In the genomic region with DNA sequence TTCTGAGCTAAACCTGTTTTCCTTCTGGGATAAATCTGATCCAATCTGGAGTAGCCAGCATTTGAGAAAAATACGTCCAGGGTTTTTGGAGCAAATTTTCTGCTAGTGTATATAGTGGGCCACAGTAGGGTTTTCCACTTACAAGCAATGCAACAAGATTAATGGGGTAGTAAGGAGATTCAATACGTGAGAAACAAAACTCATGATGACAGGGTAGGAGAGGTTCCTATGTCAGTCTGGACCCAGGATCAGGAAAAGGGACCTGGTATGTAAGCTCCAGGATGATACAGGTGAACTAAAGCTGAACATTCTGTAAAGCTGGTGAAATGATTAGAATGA, we compare ENCODE assay signal across 26 mouse cellular contexts. TPM values are rescaled to one million over a fixed set of nuclear protein-coding genes. Genes with fewer than 3 reads are reported as not detected.
ATAC-seq lines count a peak whose summit lies in the region.
"Not testable (repeated sequence)": the region's sequence is repeated elsewhere in the genome, so short reads cannot be mapped to it uniquely, and the experiment has no call there.
"Had no signal": no experiment of that assay in that cellular context is flagged by ENCODE, and none has a peak within 500 bp of the region (broad histone marks: within the 10 kb centered on the region; RNA-seq: fewer than 3 reads in every experiment).

No protein-coding gene starts in this region.

- ATAC-seq in erythroid progenitor cell, adult 5-6 weeks (replicated peaks; ENCODE audit: low FRiP score, poor library complexity, severe bottlenecking) = 0 out of 2 replicates have a peak, but pooled peaks have one; percentile 17
- ATAC-seq in forebrain, embryonic 16.5 days = peak; percentile 37
- peak; percentile 46 for ATAC-seq in hindbrain, embryonic 12.5 days (ENCODE audit: low FRiP score)
- ATAC-seq in intestine, embryonic 15.5 days = peak; percentile 26; the same call in 1 of the 2 replicates
- ATAC-seq in liver, embryonic 15.5 days (ENCODE audit: insufficient read depth) = 0 out of 2 replicates have a peak, but pooled peaks have one; percentile 5
- ATAC-seq in midbrain, embryonic 16.5 days = peak; percentile 50; the same call in 1 of the 2 replicates
- peak; percentile 53 for ATAC-seq in neural tube, embryonic 14.5 days (ENCODE audit: low read depth)

- no CpG with 5 or more reads among the region's 2 CpGs for WGBS in forebrain, embryonic 16.5 days
- no CpG with 5 or more reads among the region's 2 CpGs for WGBS in hindbrain, embryonic 12.5 days
- WGBS in intestine, embryonic 15.5 days = no CpG with 5 or more reads among the region's 2 CpGs
- no CpG with 5 or more reads among the region's 2 CpGs for WGBS in liver, embryonic 15.5 days (ENCODE audit: insufficient replicate concordance)
- WGBS in midbrain, embryonic 16.5 days = no CpG with 5 or more reads among the region's 2 CpGs
- no CpG with 5 or more reads among the region's 2 CpGs for whole genome bisulfite sequencing in neural tube, embryonic 14.5 days

- H3K27me3 ChIP-seq in forebrain, embryonic 16.5 days (replicated peaks; ENCODE audit: control insufficient read depth, insufficient read depth, low read length); hindbrain, embryonic 12.5 days; intestine, embryonic 15.5 days (replicated peaks); liver, embryonic 15.5 days; midbrain, embryonic 16.5 days (ENCODE audit: control insufficient read depth, insufficient read depth, low read depth, low read length); neural tube, embryonic 14.5 days (ENCODE audit: control insufficient read depth, insufficient read depth, low read length): not testable (repeated sequence)

- H3K4me3 ChIP-seq in forebrain, embryonic 16.5 days (replicated peaks; ENCODE audit: low read length); hindbrain, embryonic 12.5 days; intestine, embryonic 15.5 days (replicated peaks); liver, embryonic 15.5 days (replicated peaks); midbrain, embryonic 16.5 days (ENCODE audit: low read depth, low read length); neural tube, embryonic 14.5 days (ENCODE audit: low read depth, low read length): not testable (repeated sequence)

- H3K9ac ChIP-seq in forebrain, embryonic 16.5 days (replicated peaks; ENCODE audit: low read depth, low read length); hindbrain, embryonic 12.5 days; intestine, embryonic 15.5 days; liver, embryonic 15.5 days; midbrain, embryonic 16.5 days (ENCODE audit: low read depth, low read length); neural tube, embryonic 14.5 days (replicated peaks; ENCODE audit: low read depth, low read length): not testable (repeated sequence)

- H3K27ac ChIP-seq in forebrain, embryonic 16.5 days (ENCODE audit: low read length); hindbrain, embryonic 12.5 days; intestine, embryonic 15.5 days; liver, embryonic 15.5 days (replicated peaks); midbrain, embryonic 16.5 days (ENCODE audit: low read length); neural tube, embryonic 14.5 days (ENCODE audit: low read depth, low read length): not testable (repeated sequence)

- H3K9me3 ChIP-seq in forebrain, embryonic 16.5 days (ENCODE audit: control insufficient read depth, low read length); hindbrain, embryonic 12.5 days (replicated peaks); intestine, embryonic 15.5 days; liver, embryonic 15.5 days (replicated peaks); midbrain, embryonic 16.5 days (replicated peaks; ENCODE audit: control insufficient read depth, low read length, poor library complexity, severe bottlenecking); neural tube, embryonic 14.5 days (ENCODE audit: control insufficient read depth, low read length): not testable (repeated sequence)

- H3K36me3 ChIP-seq in forebrain, embryonic 16.5 days (ENCODE audit: control insufficient read depth, insufficient read depth); hindbrain, embryonic 12.5 days; intestine, embryonic 15.5 days; liver, embryonic 15.5 days (replicated peaks); midbrain, embryonic 16.5 days (ENCODE audit: control insufficient read depth, insufficient read depth, low read length); neural tube, embryonic 14.5 days (ENCODE audit: control insufficient read depth, insufficient read depth, low read length): not testable (repeated sequence)

- H3K4me1 ChIP-seq in forebrain, embryonic 16.5 days (replicated peaks; ENCODE audit: control insufficient read depth, insufficient read depth, low read length); hindbrain, embryonic 12.5 days; intestine, embryonic 15.5 days (replicated peaks); liver, embryonic 15.5 days (replicated peaks); midbrain, embryonic 16.5 days (ENCODE audit: control insufficient read depth, insufficient read depth, low read length); neural tube, embryonic 14.5 days (ENCODE audit: control insufficient read depth, insufficient read depth, low read length): not testable (repeated sequence)

- not testable (repeated sequence) for H3K4me2 ChIP-seq in forebrain, embryonic 16.5 days (ENCODE audit: low read length); hindbrain, embryonic 12.5 days (replicated peaks); intestine, embryonic 15.5 days (replicated peaks); liver, embryonic 15.5 days; midbrain, embryonic 16.5 days (ENCODE audit: low read length); neural tube, embryonic 14.5 days (ENCODE audit: low read depth, low read length)

RNA-seq across cellular contexts. Expression of a gene that starts 0.3 kb away (rescaled TPM):
- 1.3 and 1.4 TPM in 2 replicates for total RNA-seq in erythroid progenitor cell, adult 5-6 weeks (2015; ENCODE audit: low replicate concordance)
- total RNA-seq in erythroid progenitor cell, adult 5-6 weeks (2017; ENCODE audit: low replicate concordance) = 3.3 and 7.2 TPM in 2 replicates
- 29.8 and 31.9 TPM in 2 replicates for polyA plus RNA-seq in forebrain, embryonic 16.5 days (2015; fragmentation: Nextera tagmentation; extraction: Ambion mirVana)
- 20.4 and 21.8 TPM in 2 replicates for polyA plus RNA-seq in hindbrain, embryonic 12.5 days (2016; fragmentation: Nextera tagmentation; extraction: Ambion mirVana)
- polyA plus RNA-seq in intestine, embryonic 15.5 days (2015; fragmentation: Nextera tagmentation; extraction: Ambion mirVana) = 11.7 and 14.0 TPM in 2 replicates
- polyA plus RNA-seq in liver, embryonic 15.5 days (2015; fragmentation: Nextera tagmentation; extraction: Ambion mirVana) = 4.2 and 4.3 TPM in 2 replicates
- polyA plus RNA-seq in midbrain, embryonic 16.5 days (2015; fragmentation: Nextera tagmentation; extraction: Ambion mirVana) = 27.6 and 29.5 TPM in 2 replicates
- polyA plus RNA-seq in neural tube, embryonic 14.5 days (2014; fragmentation: Nextera tagmentation; extraction: Ambion mirVana) = 27.9 and 28.2 TPM in 2 replicates
- polyA plus RNA-seq: erythroblast, embryonic 14.5 days had no signal

RNA-seq across cellular contexts. Expression of a gene that starts 9.2 kb away (rescaled TPM):
- total RNA-seq in erythroid progenitor cell, adult 5-6 weeks (2015; ENCODE audit: low replicate concordance) = not detected in 2 replicates
- not detected in 2 replicates for total RNA-seq in erythroid progenitor cell, adult 5-6 weeks (2017; ENCODE audit: low replicate concordance)
- 0.04 TPM in 1 of 2 replicates, not detected in the other for polyA plus RNA-seq in forebrain, embryonic 16.5 days (2015; fragmentation: Nextera tagmentation; extraction: Ambion mirVana)
- polyA plus RNA-seq in hindbrain, embryonic 12.5 days (2016; fragmentation: Nextera tagmentation; extraction: Ambion mirVana) = 0.03 TPM in 1 of 2 replicates, not detected in the other
- polyA plus RNA-seq in intestine, embryonic 15.5 days (2015; fragmentation: Nextera tagmentation; extraction: Ambion mirVana) = 0.03 TPM in 1 of 2 replicates, not detected in the other
- polyA plus RNA-seq in liver, embryonic 15.5 days (2015; fragmentation: Nextera tagmentation; extraction: Ambion mirVana) = 0.02 TPM in 1 of 2 replicates, not detected in the other
- polyA plus RNA-seq in midbrain, embryonic 16.5 days (2015; fragmentation: Nextera tagmentation; extraction: Ambion mirVana) = 0.03 TPM in 1 of 2 replicates, not detected in the other
- not detected in 2 replicates for polyA plus RNA-seq in neural tube, embryonic 14.5 days (2014; fragmentation: Nextera tagmentation; extraction: Ambion mirVana)
- total RNA-seq: adrenal gland, postnatal 25 days; common myeloid progenitor, adult 5-6 weeks; gastrocnemius, postnatal 10 days; heart, postnatal 25 days; left cerebral cortex, postnatal 10 days; megakaryocyte, adult 5-6 weeks; neutrophil, adult 5-6 weeks had no signal
- polyA plus RNA-seq: erythroblast, embryonic 14.5 days; gonadal fat pad, adult 2 months; heart, embryonic 14.5 days; hindbrain, embryonic 14.5 days; limb, embryonic 10.5 days; liver, embryonic 16.5 days; lung, embryonic 16.5 days had no signal

RNA-seq across cellular contexts. Expression of a gene that starts 33.8 kb away (rescaled TPM):
- not detected in 2 replicates for total RNA-seq in erythroid progenitor cell, adult 5-6 weeks (2015; ENCODE audit: low replicate concordance)
- not detected in 2 replicates for total RNA-seq in erythroid progenitor cell, adult 5-6 weeks (2017; ENCODE audit: low replicate concordance)
- polyA plus RNA-seq in forebrain, embryonic 16.5 days (2015; fragmentation: Nextera tagmentation; extraction: Ambion mirVana) = 0.05 TPM in 1 of 2 replicates, not detected in the other
- polyA plus RNA-seq in hindbrain, embryonic 12.5 days (2016; fragmentation: Nextera tagmentation; extraction: Ambion mirVana) = not detected in 2 replicates
- not detected in 2 replicates for polyA plus RNA-seq in intestine, embryonic 15.5 days (2015; fragmentation: Nextera tagmentation; extraction: Ambion mirVana)
- not detected in 2 replicates for polyA plus RNA-seq in liver, embryonic 15.5 days (2015; fragmentation: Nextera tagmentation; extraction: Ambion mirVana)
- polyA plus RNA-seq in midbrain, embryonic 16.5 days (2015; fragmentation: Nextera tagmentation; extraction: Ambion mirVana) = not detected in 2 replicates
- polyA plus RNA-seq in neural tube, embryonic 14.5 days (2014; fragmentation: Nextera tagmentation; extraction: Ambion mirVana) = 0.05 and 0.08 TPM in 2 replicates
- total RNA-seq: adrenal gland, adult 18-20 months; common myeloid progenitor, adult 5-6 weeks; megakaryocyte, adult 5-6 weeks; neutrophil, adult 5-6 weeks had no signal
- polyA plus RNA-seq: CD4-positive, CD25-positive, alpha-beta regulatory T cell, adult 4 months; embryonic facial prominence, embryonic 13.5 days; erythroblast, embryonic 14.5 days; gonadal fat pad, adult 2 months; heart, embryonic 14.5 days; intestine, postnatal 0 days; limb, embryonic 10.5 days; liver, embryonic 16.5 days; lung, embryonic 16.5 days; stomach, embryonic 16.5 days had no signal

RNA-seq across cellular contexts. Expression of a gene that starts 34.1 kb away (rescaled TPM):
- 1.8 and 2.5 TPM in 2 replicates for total RNA-seq in erythroid progenitor cell, adult 5-6 weeks (2015; ENCODE audit: low replicate concordance)
- total RNA-seq in erythroid progenitor cell, adult 5-6 weeks (2017; ENCODE audit: low replicate concordance) = 0.45 and 1.7 TPM in 2 replicates
- 23.8 and 24.4 TPM in 2 replicates for polyA plus RNA-seq in forebrain, embryonic 16.5 days (2015; fragmentation: Nextera tagmentation; extraction: Ambion mirVana)
- 14.3 and 15.6 TPM in 2 replicates for polyA plus RNA-seq in hindbrain, embryonic 12.5 days (2016; fragmentation: Nextera tagmentation; extraction: Ambion mirVana)
- 9.6 and 9.9 TPM in 2 replicates for polyA plus RNA-seq in intestine, embryonic 15.5 days (2015; fragmentation: Nextera tagmentation; extraction: Ambion mirVana)
- 2.2 and 2.3 TPM in 2 replicates for polyA plus RNA-seq in liver, embryonic 15.5 days (2015; fragmentation: Nextera tagmentation; extraction: Ambion mirVana)
- 19.5 and 21.7 TPM in 2 replicates for polyA plus RNA-seq in midbrain, embryonic 16.5 days (2015; fragmentation: Nextera tagmentation; extraction: Ambion mirVana)
- 18.5 and 20.3 TPM in 2 replicates for polyA plus RNA-seq in neural tube, embryonic 14.5 days (2014; fragmentation: Nextera tagmentation; extraction: Ambion mirVana)
